Mouse (Mus musculus): Measurements from ENCODE around the gene Agrp. TPM values are rescaled to one million over a fixed set of nuclear protein-coding genes. Genes with fewer than 3 reads are reported as not detected.

Gene Agrp
- polyA plus RNA-seq, 1 experiment from 2014 or later: 0.69 TPM

DNA sequence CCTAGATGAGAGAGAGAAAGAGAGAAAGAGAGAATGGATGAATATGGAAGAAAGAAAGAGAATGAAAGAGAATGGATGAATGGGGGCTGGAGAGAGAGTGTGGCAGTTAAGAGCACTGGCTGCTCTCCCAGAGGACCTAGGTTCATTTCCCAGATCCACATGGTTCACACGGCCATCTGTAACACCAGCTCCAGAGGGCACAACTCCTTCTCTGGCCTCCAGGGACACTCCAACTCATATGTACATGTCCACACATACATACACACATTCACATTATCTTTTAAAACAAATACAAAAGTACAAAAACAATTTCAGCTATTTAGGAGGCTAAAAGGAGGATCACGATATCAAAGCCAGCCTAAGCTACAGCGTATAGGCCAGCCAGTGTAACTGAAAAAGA, 74.3 kb downstream of the Agrp start:
- peaks cover 37% of the 10 kb centered on the region for H3K4me1 ChIP-seq
- no peak for ATAC-seq (replicated peaks)
- no peaks in the 10 kb centered on the region for H3K27me3 ChIP-seq
- no peak overlapping the region for H3K4me3 ChIP-seq
- peaks cover 4% of the 10 kb centered on the region; the same call in 1 of the 2 replicates for H3K36me3 ChIP-seq
- H3K9ac ChIP-seq (replicated peaks): no peak overlapping the region
- no peak overlapping the region for H3K27ac ChIP-seq (replicated peaks)
- no peak overlapping the region for H3K4me2 ChIP-seq (replicated peaks)
- no peaks in the 10 kb centered on the region for H3K9me3 ChIP-seq
- 80% methylated on average over 3 of the region's 3 CpGs for WGBS

DNA sequence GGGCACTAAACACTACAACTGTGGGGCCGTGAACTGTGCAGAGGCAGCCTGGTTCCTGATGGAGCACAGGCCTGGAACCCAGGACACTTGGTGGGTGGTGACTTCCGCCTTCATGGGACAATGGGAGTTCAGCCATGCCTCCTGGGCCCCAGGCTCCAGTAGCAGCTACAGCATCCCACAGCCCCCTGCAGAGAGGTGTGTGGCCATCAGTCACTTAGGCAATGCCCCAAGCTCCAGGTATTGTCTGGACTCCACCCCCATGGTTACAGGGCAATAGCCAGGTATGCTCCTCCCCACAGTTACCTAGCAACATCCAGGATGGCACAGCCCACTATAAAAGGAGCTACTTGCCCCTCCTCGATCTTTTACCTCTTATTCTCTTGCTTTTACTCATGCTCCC, 82.0 kb downstream of the Agrp start:
- 72% methylated on average over 3 of the region's 3 CpGs for WGBS
- Histone ChIP-seq H3K4me1 (no peaks in the 10 kb centered on the region), H3K9me3 (no peaks in the 10 kb centered on the region), H3K27me3 (no peaks in the 10 kb centered on the region), H3K27ac (replicated peaks) (no peak overlapping the region), H3K4me2 (replicated peaks) (no peak overlapping the region), H3K4me3 (no peak overlapping the region), H3K36me3 (peaks cover 4% of the 10 kb centered on the region; the same call in 1 of the 2 replicates), H3K9ac (replicated peaks) (no peak overlapping the region)
- ATAC-seq (replicated peaks): no peak

DNA sequence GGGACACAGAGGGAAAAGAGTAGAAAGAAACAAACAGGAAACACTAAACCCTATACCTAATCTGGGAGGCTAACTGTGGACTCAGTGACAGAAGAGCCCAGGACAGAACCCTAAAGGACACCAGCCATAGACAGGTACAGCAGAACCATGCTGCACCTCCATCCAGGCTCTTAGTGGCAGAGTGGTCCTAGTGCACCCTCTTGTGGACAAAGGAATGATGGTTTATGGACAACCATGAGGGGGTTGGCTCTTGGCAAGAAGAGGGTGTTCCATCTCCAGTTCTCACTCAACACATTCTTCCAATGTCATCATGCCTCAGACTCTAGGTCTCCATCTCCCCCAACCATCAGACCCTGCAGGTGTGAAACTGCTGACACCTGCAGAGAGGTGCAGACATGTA, 83.1 kb downstream of the Agrp start:
- Histone ChIP-seq H3K4me1 (no peaks in the 10 kb centered on the region), H3K4me3 (no peak overlapping the region), H3K27me3 (no peaks in the 10 kb centered on the region), H3K27ac (replicated peaks) (no peak overlapping the region), H3K36me3 (no peaks in the 10 kb centered on the region; the same call in 1 of the 2 replicates), H3K9ac (replicated peaks) (no peak overlapping the region), H3K4me2 (replicated peaks) (no peak overlapping the region), H3K9me3 (no peaks in the 10 kb centered on the region)
- no peak for ATAC-seq (replicated peaks)

DNA sequence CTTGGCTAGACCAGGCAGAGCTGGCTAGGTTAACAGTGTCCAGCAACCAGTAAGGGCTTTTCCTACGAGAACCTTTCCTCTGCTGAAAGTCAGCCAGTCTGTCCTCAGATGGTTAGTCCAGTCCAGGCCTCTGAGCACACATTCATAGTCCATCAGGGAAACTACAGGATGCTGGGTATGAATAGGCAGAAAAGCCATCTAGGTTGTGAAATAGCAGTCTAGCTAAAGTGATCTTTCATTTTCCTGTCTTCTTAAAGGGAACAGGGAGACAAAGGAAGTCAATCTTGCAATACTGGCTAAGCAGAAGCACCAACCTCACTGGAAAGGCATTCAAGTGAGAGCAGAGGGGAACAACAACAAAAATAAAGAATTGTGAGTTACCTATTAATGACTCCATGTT, 84.4 kb downstream of the Agrp start:
- no peaks in the 10 kb centered on the region for H3K9me3 ChIP-seq
- no peak overlapping the region for H3K9ac ChIP-seq (replicated peaks)
- no peak for ATAC-seq (replicated peaks)
- H3K27me3 ChIP-seq: no peaks in the 10 kb centered on the region
- H3K36me3 ChIP-seq: no peaks in the 10 kb centered on the region; the same call in 1 of the 2 replicates
- H3K4me1 ChIP-seq: no peaks in the 10 kb centered on the region
- H3K4me2 ChIP-seq (replicated peaks): no peak overlapping the region
- no peak overlapping the region for H3K27ac ChIP-seq (replicated peaks)
- WGBS: 78% methylated on average over 1 of the region's 1 CpGs
- H3K4me3 ChIP-seq: no peak overlapping the region

DNA sequence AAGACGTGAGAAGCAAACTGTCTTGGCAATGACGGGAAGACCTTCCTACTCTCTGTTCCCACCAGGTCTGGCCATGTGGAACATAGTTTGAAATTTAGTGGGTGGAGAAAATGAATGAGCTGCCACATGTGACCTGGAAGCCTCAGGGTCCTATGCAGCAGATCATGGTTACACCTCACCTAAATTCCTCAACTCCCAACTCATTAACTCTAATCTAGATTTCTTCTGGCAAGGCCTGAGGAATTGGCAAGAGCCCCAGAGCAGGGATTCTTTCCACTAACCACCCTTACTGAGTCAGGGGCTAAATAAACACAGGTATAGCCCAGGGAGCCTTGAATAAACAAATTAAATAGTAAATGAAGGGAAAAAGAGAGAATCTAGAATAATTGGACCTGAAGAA, 85.2 kb downstream of the Agrp start:
- WGBS: 96% methylated on average over 2 of the region's 2 CpGs
- Histone ChIP-seq H3K27me3 (no peaks in the 10 kb centered on the region), H3K4me3 (no peak overlapping the region), H3K4me1 (no peaks in the 10 kb centered on the region), H3K4me2 (replicated peaks) (no peak overlapping the region), H3K36me3 (no peaks in the 10 kb centered on the region; the same call in 1 of the 2 replicates), H3K9me3 (no peaks in the 10 kb centered on the region), H3K27ac (replicated peaks) (no peak overlapping the region), H3K9ac (replicated peaks) (no peak overlapping the region)
- no peak for ATAC-seq (replicated peaks)

DNA sequence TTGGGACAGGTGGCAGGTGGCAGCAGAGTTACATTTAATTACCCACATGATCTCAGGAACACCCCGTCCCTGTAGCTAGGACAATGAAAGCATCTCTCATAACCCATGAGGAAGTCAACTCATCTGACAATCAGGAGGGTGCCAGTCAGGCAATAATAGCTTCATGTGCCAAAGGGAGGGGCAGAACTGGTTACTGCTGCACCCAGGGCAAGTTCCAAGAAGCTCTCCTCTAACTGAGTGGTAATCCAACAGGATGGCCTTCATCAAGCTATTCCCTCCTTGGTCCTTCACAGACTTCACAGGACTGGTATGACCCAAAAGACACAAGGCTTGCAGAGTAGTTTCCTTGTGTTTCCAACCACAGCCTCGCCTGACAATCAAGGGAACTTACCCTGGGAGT, 87.1 kb downstream of the Agrp start:
- H3K9me3 ChIP-seq: no peaks in the 10 kb centered on the region
- ATAC-seq (replicated peaks): no peak
- WGBS: 82% methylated on average over 2 of the region's 2 CpGs
- no peak overlapping the region for H3K4me2 ChIP-seq (replicated peaks)
- no peak overlapping the region for H3K9ac ChIP-seq (replicated peaks)
- 0 out of 2 replicates have a peak, but pooled peaks cover under 1% of the 10 kb centered on the region for H3K4me1 ChIP-seq
- H3K27ac ChIP-seq (replicated peaks): no peak overlapping the region
- H3K36me3 ChIP-seq: no peaks in the 10 kb centered on the region; the same call in 1 of the 2 replicates
- H3K27me3 ChIP-seq: no peaks in the 10 kb centered on the region
- no peak overlapping the region for H3K4me3 ChIP-seq

DNA sequence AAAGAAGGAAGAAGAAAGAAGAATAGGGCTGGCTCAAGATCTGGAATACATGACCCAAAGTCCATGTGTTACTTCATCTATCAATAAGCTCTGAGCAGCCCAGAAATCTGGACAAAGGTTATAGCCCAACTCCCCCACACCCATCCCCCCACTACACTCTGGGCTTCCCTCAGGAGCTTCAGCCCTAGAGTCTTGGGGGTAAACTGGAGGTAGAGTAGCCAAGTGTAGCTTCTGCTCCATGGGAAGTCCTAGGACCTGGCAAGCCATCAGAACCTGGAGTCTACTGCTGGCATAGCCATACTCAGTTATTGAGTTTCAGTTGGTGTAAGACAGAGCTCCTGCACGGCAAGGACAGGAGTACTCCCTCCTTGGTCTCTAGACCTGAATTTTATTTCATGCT, 87.7 kb downstream of the Agrp start:
- Histone ChIP-seq H3K9ac (replicated peaks) (no peak overlapping the region), H3K9me3 (no peaks in the 10 kb centered on the region), H3K4me2 (replicated peaks) (no peak overlapping the region), H3K36me3 (no peaks in the 10 kb centered on the region; the same call in 1 of the 2 replicates), H3K27me3 (no peaks in the 10 kb centered on the region), H3K27ac (replicated peaks) (no peak overlapping the region), H3K4me3 (no peak overlapping the region), H3K4me1 (0 out of 2 replicates have a peak, but pooled peaks cover 4% of the 10 kb centered on the region)
- no peak for ATAC-seq (replicated peaks)
- 100% methylated on average over 1 of the region's 1 CpGs for WGBS

DNA sequence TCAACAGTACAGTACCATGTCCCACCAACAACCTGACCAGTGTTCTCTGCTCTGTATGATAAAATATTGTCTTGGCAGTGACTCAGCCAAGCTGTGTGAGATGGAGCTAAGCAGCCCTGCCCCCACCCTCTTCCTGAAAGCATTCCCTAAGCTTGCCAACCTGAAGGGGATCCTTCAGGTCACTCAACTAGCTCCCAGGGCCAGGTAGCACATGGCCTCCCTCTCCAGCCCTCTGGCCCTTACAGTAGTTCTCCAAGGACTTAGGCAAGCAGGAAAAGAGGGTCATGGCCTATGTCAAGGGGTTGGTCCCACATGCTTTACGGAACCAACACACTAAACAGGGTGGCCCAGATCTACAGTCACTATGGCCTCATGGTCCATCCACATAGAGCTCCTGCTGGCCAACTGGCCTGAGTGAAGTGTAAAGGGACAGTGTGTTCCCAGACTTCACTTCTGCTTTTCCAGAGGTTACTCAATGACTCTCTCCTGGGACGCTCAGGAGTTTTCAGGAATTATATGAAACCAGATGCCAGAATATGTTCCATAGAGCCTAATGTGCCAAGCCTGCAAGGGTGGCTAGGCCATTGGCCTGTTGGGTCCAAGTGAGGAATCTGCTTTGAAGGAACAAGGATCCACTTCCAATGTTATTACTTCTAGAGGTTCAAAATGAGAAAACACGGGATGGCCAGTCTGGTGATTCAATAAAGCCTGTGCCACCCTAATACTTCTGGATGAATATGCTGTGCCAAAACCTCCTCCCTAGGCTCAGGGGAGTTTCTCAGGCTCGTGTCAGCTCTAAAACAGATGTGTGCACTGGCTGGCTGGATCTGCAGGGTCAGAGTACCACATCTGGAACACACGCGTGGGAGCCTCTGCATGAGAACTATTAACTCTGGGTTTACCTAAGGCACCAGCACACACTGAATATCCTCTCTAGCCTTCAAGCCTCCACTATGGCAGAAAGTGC, 90.5 kb downstream of the Agrp start:
- no peaks in the 10 kb centered on the region for H3K27me3 ChIP-seq
- H3K36me3 ChIP-seq: 0 out of 2 replicates have a peak, but pooled peaks cover 2% of the 10 kb centered on the region
- 89% methylated on average over 6 of the region's 6 CpGs for WGBS
- no peak overlapping the region for H3K4me3 ChIP-seq
- H3K9ac ChIP-seq (replicated peaks): no peak overlapping the region
- H3K4me2 ChIP-seq (replicated peaks): no peak overlapping the region
- no peak for ATAC-seq (replicated peaks)
- no peaks in the 10 kb centered on the region for H3K9me3 ChIP-seq
- 0 out of 2 replicates have a peak, but pooled peaks cover 4% of the 10 kb centered on the region for H3K4me1 ChIP-seq
- H3K27ac ChIP-seq (replicated peaks): no peak overlapping the region

DNA sequence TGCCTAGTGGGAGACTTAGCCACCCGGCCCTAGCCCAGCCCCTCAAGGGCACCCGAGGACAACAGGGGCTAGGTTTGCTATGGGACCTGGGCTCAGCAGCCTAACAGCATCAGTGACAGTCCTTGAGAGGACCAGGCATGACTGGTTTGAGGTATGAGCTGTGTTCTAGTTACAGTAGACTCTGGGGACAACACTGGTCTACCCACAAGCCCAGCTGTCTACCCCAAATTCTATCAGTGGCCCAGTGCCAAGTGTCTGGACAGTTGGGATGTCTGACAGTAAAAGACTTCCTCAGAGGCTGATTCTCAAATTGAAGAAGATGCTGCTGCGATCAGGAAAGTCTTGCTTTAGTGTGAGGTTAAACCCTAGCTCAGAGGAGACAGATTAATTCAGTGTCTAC, 91.9 kb downstream of the Agrp start:
- 0 out of 2 replicates have a peak, but pooled peaks cover 2% of the 10 kb centered on the region for H3K36me3 ChIP-seq
- 92% methylated on average over 3 of the region's 3 CpGs for WGBS
- no peak overlapping the region for H3K9ac ChIP-seq (replicated peaks)
- no peaks in the 10 kb centered on the region for H3K9me3 ChIP-seq
- no peak overlapping the region for H3K27ac ChIP-seq (replicated peaks)
- no peak overlapping the region for H3K4me2 ChIP-seq (replicated peaks)
- no peak overlapping the region for H3K4me3 ChIP-seq
- ATAC-seq (replicated peaks): no peak
- H3K4me1 ChIP-seq: 0 out of 2 replicates have a peak, but pooled peaks cover 4% of the 10 kb centered on the region
- H3K27me3 ChIP-seq: no peaks in the 10 kb centered on the region

DNA sequence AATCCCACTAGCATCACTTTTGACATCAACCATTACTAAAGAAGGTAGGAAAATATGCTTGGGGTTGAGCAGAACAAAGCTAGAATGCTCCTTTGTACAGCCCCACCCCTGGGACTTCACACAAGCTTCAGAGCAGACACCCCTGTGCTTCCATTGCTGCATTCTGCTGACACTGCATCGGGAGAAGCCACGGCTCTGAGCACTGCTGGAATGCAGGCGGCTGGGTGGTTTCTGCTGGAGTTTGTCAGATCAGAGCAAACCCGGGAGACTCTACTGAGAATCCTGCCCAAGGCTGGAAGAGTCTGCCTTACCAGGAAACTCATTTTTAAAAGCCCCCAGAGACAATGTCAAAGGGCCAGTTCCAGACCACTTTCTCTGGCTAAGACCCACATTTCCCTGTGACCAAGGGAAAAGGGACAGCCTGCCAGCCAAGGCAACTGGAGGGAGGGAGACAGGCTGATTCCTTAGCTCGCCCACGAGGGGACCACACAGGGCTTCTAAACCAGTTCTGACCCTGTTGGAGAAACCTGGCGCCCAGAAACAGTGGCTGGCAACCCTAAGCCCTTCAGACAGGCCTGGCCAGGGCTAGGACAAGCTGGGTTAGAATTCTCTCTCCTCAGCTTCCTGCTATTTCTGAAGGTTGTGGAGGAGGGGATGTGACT, 92.5 kb downstream of the Agrp start:
- Histone ChIP-seq H3K9me3 (no peaks in the 10 kb centered on the region), H3K36me3 (0 out of 2 replicates have a peak, but pooled peaks cover 2% of the 10 kb centered on the region), H3K4me1 (0 out of 2 replicates have a peak, but pooled peaks cover 4% of the 10 kb centered on the region), H3K9ac (replicated peaks) (no peak overlapping the region), H3K27me3 (no peaks in the 10 kb centered on the region), H3K27ac (replicated peaks) (no peak overlapping the region), H3K4me3 (no peak overlapping the region), H3K4me2 (replicated peaks) (no peak overlapping the region)
- ATAC-seq (replicated peaks): no peak
- WGBS: 70% methylated on average over 7 of the region's 7 CpGs

DNA sequence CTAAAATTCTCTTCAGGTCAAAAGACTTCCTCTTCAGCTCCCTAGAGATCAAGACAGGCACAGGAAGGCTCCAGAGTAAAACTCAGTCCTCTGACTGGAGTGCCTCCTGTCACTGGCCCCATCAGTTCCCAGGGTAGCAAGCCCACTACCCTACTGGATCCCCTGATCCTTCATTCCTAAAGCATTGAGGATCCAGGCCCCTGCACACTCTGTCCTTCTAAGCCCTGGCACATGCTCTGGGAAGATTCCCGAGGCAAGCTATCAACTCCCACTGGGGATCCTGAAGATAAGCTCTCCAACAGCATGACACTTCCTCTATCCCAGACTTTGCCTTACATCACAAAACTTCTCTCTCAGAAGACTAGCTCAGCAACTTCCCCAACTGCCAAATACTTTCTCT, 93.5 kb downstream of the Agrp start:
- 0 out of 2 replicates have a peak, but pooled peaks cover 4% of the 10 kb centered on the region for H3K4me1 ChIP-seq
- H3K27me3 ChIP-seq: no peaks in the 10 kb centered on the region
- peaks cover 7% of the 10 kb centered on the region for H3K36me3 ChIP-seq
- no peak overlapping the region for H3K27ac ChIP-seq (replicated peaks)
- no peak overlapping the region for H3K4me2 ChIP-seq (replicated peaks)
- 61% methylated on average over 1 of the region's 1 CpGs for WGBS
- no peak overlapping the region for H3K4me3 ChIP-seq
- no peak overlapping the region for H3K9ac ChIP-seq (replicated peaks)
- no peak for ATAC-seq (replicated peaks)
- H3K9me3 ChIP-seq: no peaks in the 10 kb centered on the region

DNA sequence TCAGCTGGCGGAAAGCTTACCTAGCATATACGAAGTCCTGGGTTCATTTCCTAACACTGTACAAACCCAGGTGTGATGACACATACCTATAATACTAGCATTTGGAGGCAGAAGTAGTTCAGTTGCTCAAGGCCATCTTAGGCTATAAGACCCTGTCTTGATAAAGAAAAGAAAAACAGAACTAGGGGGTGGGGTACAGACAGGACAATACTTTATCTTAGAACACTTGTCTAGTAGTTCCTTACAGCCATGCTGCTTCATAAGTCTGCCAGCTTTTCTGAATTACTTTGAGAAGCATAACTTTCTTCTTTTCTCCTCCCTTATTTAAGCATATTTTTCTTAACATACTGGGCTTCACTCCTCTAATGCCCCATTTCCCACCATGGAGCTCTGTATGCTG, 94.4 kb downstream of the Agrp start:
- ATAC-seq (replicated peaks): no peak
- Histone ChIP-seq H3K4me1 (0 out of 2 replicates have a peak, but pooled peaks cover 4% of the 10 kb centered on the region), H3K27ac (replicated peaks) (no peak overlapping the region), H3K36me3 (peaks cover 15% of the 10 kb centered on the region), H3K4me3 (no peak overlapping the region), H3K9ac (replicated peaks) (no peak overlapping the region), H3K27me3 (no peaks in the 10 kb centered on the region), H3K4me2 (replicated peaks) (no peak overlapping the region), H3K9me3 (no peaks in the 10 kb centered on the region)
- 92% methylated on average over 2 of the region's 2 CpGs for WGBS
